Mouse (Mus musculus): ENCODE results near the gene Gpr62. TPM values are rescaled to one million over a fixed set of nuclear protein-coding genes. Genes with fewer than 3 reads are reported as not detected.
A peak's percentile ranks its signal among the peaks of the same experiment; 100 is the strongest.

Gpr62 gene
- polyA plus RNA-seq, 1 experiment from 2014 or later, result 0.64 TPM

DNA sequence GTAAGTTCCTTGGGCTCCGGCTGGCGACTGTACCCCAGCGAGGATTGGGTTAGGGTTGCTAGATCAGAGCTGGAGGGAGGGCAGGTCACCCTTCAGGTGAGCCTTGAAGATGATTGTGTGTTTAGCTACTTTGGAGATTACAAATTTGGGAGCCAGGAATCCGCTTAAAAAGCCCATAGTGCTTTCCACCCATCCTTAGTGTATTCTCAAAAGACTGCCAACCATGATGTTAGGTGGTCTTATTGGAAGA is 35.8 kb downstream of the Gpr62 start:
- H3K36me3 ChIP-seq, result peaks cover 27% of the 10 kb centered on the region
- no peaks in the 10 kb centered on the region for H3K27me3 ChIP-seq
- peak overlapping the region; percentile 79 for H3K4me3 ChIP-seq
- H3K27ac ChIP-seq (replicated peaks), result peak overlapping the region; percentile 97
- ATAC-seq (replicated peaks), result no peak
- WGBS, result 2% methylated on average over 4 of the region's 4 CpGs
- H3K4me2 ChIP-seq (replicated peaks), result peak overlapping the region; percentile 63
- peak overlapping the region; percentile 84 for H3K9ac ChIP-seq (replicated peaks)
- no peaks in the 10 kb centered on the region for H3K9me3 ChIP-seq
- peaks cover 17% of the 10 kb centered on the region for H3K4me1 ChIP-seq

- Histone ChIP-seq H3K4me3 (peak within 1 kb of the TSS; percentile 79), H3K4me1 (peaks cover 17% of the 10 kb centered on the region), H3K9ac (replicated peaks) (peak within 1 kb of the TSS; percentile 84), H3K4me2 (replicated peaks) (peak within 1 kb of the TSS; percentile 63), H3K27me3 (no peaks in the 10 kb centered on the region), H3K36me3 (peaks cover 27% of the 10 kb centered on the region), H3K27ac (replicated peaks) (peak within 1 kb of the TSS; percentile 97), H3K9me3 (no peaks in the 10 kb centered on the region)
- WGBS, result under 1% methylated on average over 55 of the region's 55 CpGs
- peak; percentile 92 for ATAC-seq (replicated peaks)
Observed at GRCm38 (mm10) chr9:106429221-106430014, 36.3 kb downstream of the Gpr62 start, which contains the start of gene Rpl29. Rpl29 (plus strand) TSS chr9:106429454.

DNA sequence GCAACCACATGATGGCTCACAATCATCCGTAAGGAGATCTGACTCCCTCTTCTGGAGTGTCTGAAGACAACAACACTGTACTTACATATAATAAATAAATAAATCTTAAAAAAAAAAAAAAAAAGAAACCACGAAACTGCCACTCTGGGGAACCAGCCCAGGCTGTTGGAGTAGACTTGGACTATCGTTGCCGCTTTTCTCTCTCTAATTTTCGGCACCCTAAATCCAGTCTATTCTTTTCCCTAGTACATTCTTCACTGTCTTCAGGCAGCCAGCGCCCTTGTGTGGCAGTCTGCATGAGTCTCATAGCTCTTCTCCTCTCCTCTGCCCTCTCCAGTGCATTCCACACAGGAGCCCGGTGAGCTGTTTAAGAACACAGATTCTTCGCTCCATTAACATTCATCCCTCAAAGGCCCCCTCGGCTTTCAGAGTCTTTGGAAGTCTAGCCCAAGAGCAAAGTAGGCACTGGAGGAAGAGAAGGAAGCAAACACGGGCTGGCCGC is 37.0 kb downstream of the Gpr62 start:
- Histone ChIP-seq H3K27ac (replicated peaks) (peak overlapping the region; percentile 97), H3K27me3 (no peaks in the 10 kb centered on the region), H3K4me3 (peak overlapping the region; percentile 79), H3K36me3 (peaks cover 27% of the 10 kb centered on the region), H3K4me2 (replicated peaks) (peak overlapping the region; percentile 63), H3K4me1 (peaks cover 17% of the 10 kb centered on the region), H3K9me3 (no peaks in the 10 kb centered on the region), H3K9ac (replicated peaks) (peak overlapping the region; percentile 67)
- ATAC-seq (replicated peaks), result peak; percentile 68
- WGBS, result 13% methylated on average over 11 of the region's 11 CpGs

DNA sequence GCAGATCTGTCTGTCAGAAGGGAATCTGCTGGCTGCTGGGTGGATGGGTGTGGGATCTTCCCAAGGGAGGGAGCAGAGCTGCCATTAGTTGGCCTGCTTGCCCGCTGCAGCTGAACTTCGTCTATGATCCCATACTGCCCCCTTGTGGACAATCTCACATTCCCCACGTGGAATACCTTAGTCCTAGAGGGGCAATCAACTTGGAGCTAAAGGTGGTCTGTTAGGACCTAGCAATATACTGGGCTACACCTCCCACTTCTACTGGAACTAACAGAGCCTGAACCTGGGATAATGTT is 43.9 kb downstream of the Gpr62 start:
- no peak overlapping the region for H3K9ac ChIP-seq (replicated peaks)

GRCm38 (mm10) chr9:106421033-106421864 is 44.5 kb downstream of the Gpr62 start:
- H3K9ac ChIP-seq (replicated peaks), result no peak overlapping the region
- no peaks in the 10 kb centered on the region for H3K27me3 ChIP-seq
- H3K9me3 ChIP-seq, result no peaks in the 10 kb centered on the region
- ATAC-seq (replicated peaks), result peak; percentile 31; the same call in 1 of the 2 replicates
- 8% methylated on average over 17 of the region's 18 CpGs for WGBS
- no peaks in the 10 kb centered on the region for H3K36me3 ChIP-seq
- H3K4me1 ChIP-seq, result peaks cover 39% of the 10 kb centered on the region
- H3K27ac ChIP-seq (replicated peaks), result no peak overlapping the region
- peak overlapping the region; percentile 19 for H3K4me2 ChIP-seq (replicated peaks)
- H3K4me3 ChIP-seq, result no peak overlapping the region

More for the DNA sequence above, 43.9 kb downstream of the Gpr62 start:
- H3K9me3 ChIP-seq, result no peaks in the 10 kb centered on the region
- H3K4me3 ChIP-seq, result no peak overlapping the region
- ATAC-seq (replicated peaks), result peak; percentile 79
- WGBS, result 0% methylated on average over 3 of the region's 3 CpGs
- no peaks in the 10 kb centered on the region for H3K36me3 ChIP-seq
- no peak overlapping the region for H3K27ac ChIP-seq (replicated peaks)
- peaks cover 39% of the 10 kb centered on the region for H3K4me1 ChIP-seq
- H3K4me2 ChIP-seq (replicated peaks), result peak overlapping the region; percentile 19
- H3K27me3 ChIP-seq, result no peaks in the 10 kb centered on the region

- no peaks in the 10 kb centered on the region for H3K27me3 ChIP-seq
- no peak for ATAC-seq (replicated peaks)
- no peaks in the 10 kb centered on the region for H3K36me3 ChIP-seq
- H3K9ac ChIP-seq (replicated peaks), result no peak overlapping the region
- peaks cover 39% of the 10 kb centered on the region for H3K4me1 ChIP-seq
- H3K27ac ChIP-seq (replicated peaks), result 0 out of 2 replicates have a peak overlapping the region, but pooled peaks have one; percentile 15
- WGBS, result 0% methylated on average over 2 of the region's 2 CpGs
- H3K4me3 ChIP-seq, result no peak overlapping the region
- H3K9me3 ChIP-seq, result no peaks in the 10 kb centered on the region
- H3K4me2 ChIP-seq (replicated peaks), result no peak overlapping the region
Observed at GRCm38 (mm10) chr9:106420608-106421007, 45.1 kb downstream of the Gpr62 start.

- Histone ChIP-seq H3K9me3 (no peaks in the 10 kb centered on the region), H3K4me1 (peaks cover 39% of the 10 kb centered on the region), H3K4me2 (replicated peaks) (peak overlapping the region; percentile 80), H3K9ac (replicated peaks) (peak overlapping the region; percentile 45), H3K27me3 (no peaks in the 10 kb centered on the region), H3K27ac (replicated peaks) (peak overlapping the region; percentile 79), H3K4me3 (peak overlapping the region; percentile 37), H3K36me3 (no peaks in the 10 kb centered on the region)
- peak; percentile 83 for ATAC-seq (replicated peaks)
- 14% methylated on average over 29 of the region's 29 CpGs for WGBS
Observed at GRCm38 (mm10) chr9:106417841-106418625, 47.7 kb downstream of the Gpr62 start.

GRCm38 (mm10) chr9:106416826-106417225 is 48.9 kb downstream of the Gpr62 start:
- no peak overlapping the region for H3K27ac ChIP-seq (replicated peaks)
- no peak overlapping the region for H3K4me3 ChIP-seq
- H3K36me3 ChIP-seq, result no peaks in the 10 kb centered on the region
- H3K9ac ChIP-seq (replicated peaks), result no peak overlapping the region
- WGBS, result 89% methylated on average over 6 of the region's 6 CpGs
- no peaks in the 10 kb centered on the region for H3K9me3 ChIP-seq
- H3K4me1 ChIP-seq, result peaks cover 39% of the 10 kb centered on the region
- H3K4me2 ChIP-seq (replicated peaks), result no peak overlapping the region
- no peaks in the 10 kb centered on the region for H3K27me3 ChIP-seq
- no peak for ATAC-seq (replicated peaks)

Other genes starting within 250 kb of the Gpr62 start
- gene Tlr9, start 243.3 kb downstream of the Gpr62 start, polyA plus RNA-seq (2015; fragmentation: Nextera tagmentation; extraction: Ambion mirVana), result not detected in 2 replicates
- gene Alas1, start 217.3 kb downstream of the Gpr62 start, polyA plus RNA-seq (2015; fragmentation: Nextera tagmentation; extraction: Ambion mirVana), result 93.6 and 101 TPM in 2 replicates
- 13.1 and 13.4 TPM in 2 replicates for gene Poc1a, start 184.9 kb downstream of the Gpr62 start, polyA plus RNA-seq (2015; fragmentation: Nextera tagmentation; extraction: Ambion mirVana)
- 9.2 and 10.4 TPM in 2 replicates for gene Dusp7, start 97.3 kb downstream of the Gpr62 start, polyA plus RNA-seq (2015; fragmentation: Nextera tagmentation; extraction: Ambion mirVana)
- 615 and 643 TPM in 2 replicates for gene Rpl29, start 36.5 kb downstream of the Gpr62 start, polyA plus RNA-seq (2015; fragmentation: Nextera tagmentation; extraction: Ambion mirVana)
- 33.1 and 36.4 TPM in 2 replicates for gene Acy1, start 27.6 kb downstream of the Gpr62 start, polyA plus RNA-seq (2015; fragmentation: Nextera tagmentation; extraction: Ambion mirVana)
- gene Abhd14b, start 18.5 kb downstream of the Gpr62 start, polyA plus RNA-seq (2015; fragmentation: Nextera tagmentation; extraction: Ambion mirVana), result 5.6 and 6.9 TPM in 2 replicates
- gene Abhd14a, start 18.3 kb downstream of the Gpr62 start, polyA plus RNA-seq (2015; fragmentation: Nextera tagmentation; extraction: Ambion mirVana), result 64.8 and 68.5 TPM in 2 replicates
- gene Pcbp4, start 12.6 kb downstream of the Gpr62 start, polyA plus RNA-seq (2015; fragmentation: Nextera tagmentation; extraction: Ambion mirVana), result 251 and 266 TPM in 2 replicates
- 57.9 and 60.9 TPM in 2 replicates for gene Rrp9, start 10.0 kb upstream of the Gpr62 start, polyA plus RNA-seq (2015; fragmentation: Nextera tagmentation; extraction: Ambion mirVana)
- 0.41 and 0.47 TPM in 2 replicates for gene Parp3, start 11.0 kb upstream of the Gpr62 start, polyA plus RNA-seq (2015; fragmentation: Nextera tagmentation; extraction: Ambion mirVana)
- gene Iqcf1, start 34.0 kb upstream of the Gpr62 start, polyA plus RNA-seq (2015; fragmentation: Nextera tagmentation; extraction: Ambion mirVana), result not detected in 2 replicates
- not detected in 2 replicates for gene Iqcf5, start 48.6 kb upstream of the Gpr62 start, polyA plus RNA-seq (2015; fragmentation: Nextera tagmentation; extraction: Ambion mirVana)
- not detected in 2 replicates for gene Iqcf3, start 95.7 kb upstream of the Gpr62 start, polyA plus RNA-seq (2015; fragmentation: Nextera tagmentation; extraction: Ambion mirVana)
- gene Iqcf4, start 105.1 kb upstream of the Gpr62 start, polyA plus RNA-seq (2015; fragmentation: Nextera tagmentation; extraction: Ambion mirVana), result not detected in 2 replicates
- not detected in 2 replicates for gene Iqcf6, start 160.6 kb upstream of the Gpr62 start, polyA plus RNA-seq (2015; fragmentation: Nextera tagmentation; extraction: Ambion mirVana)
- 9.2 and 9.7 TPM in 2 replicates for gene Grm2, start 190.1 kb upstream of the Gpr62 start, polyA plus RNA-seq (2015; fragmentation: Nextera tagmentation; extraction: Ambion mirVana)
- gene Tex264, start 220.0 kb upstream of the Gpr62 start, polyA plus RNA-seq (2015; fragmentation: Nextera tagmentation; extraction: Ambion mirVana), result 49.0 and 49.3 TPM in 2 replicates